Mouse (Mus musculus) neural tube, embryonic 11.5 days (tissue): ENCODE results near the gene Zfp275. TPM values are rescaled to one million over a fixed set of nuclear protein-coding genes. Genes with fewer than 3 reads are reported as not detected.
"Not testable (repeated sequence)": the region's sequence is repeated elsewhere in the genome, so short reads cannot be mapped to it uniquely, and the experiment has no call there.

Source experiments
- ATAC-seq: fragments of 200-750 bp; cut with Nextera tagmentation; 2 replicates; pipeline ENCODE4 v1.8.0; 2017; ENCODE audit warnings: moderate number of reproducible peaks, mild to moderate bottlenecking, moderate TSS enrichment, moderate library complexity; ENCODE audit not compliant: insufficient read depth, low FRiP score, low TSS enrichment
- DNase-seq: peaks from one replicate; pipeline ENCODE4 v3.0.0-alpha.2; 2015; ENCODE audit warnings: low spot score
- H3K27ac ChIP-seq: fragments of 300-500 bp; sonication (generic); 2 replicates; pipeline ENCODE4 v1.5.1; 2014; ENCODE audit warnings: low read depth, mild to moderate bottlenecking, low read length
- H3K27me3 ChIP-seq: fragments of 300-500 bp; sonication (generic); 2 replicates; pipeline ENCODE4 v1.6.1; 2014; ENCODE audit warnings: mild to moderate bottlenecking, low read length, mixed read lengths; ENCODE audit not compliant: control insufficient read depth, insufficient read depth
- H3K36me3 ChIP-seq: fragments of 300-500 bp; sonication (generic); 2 replicates; pipeline ENCODE4 v1.6.1; 2014; ENCODE audit warnings: mild to moderate bottlenecking, low read length, moderate library complexity, mixed read lengths; ENCODE audit not compliant: control insufficient read depth, insufficient read depth
- H3K4me1 ChIP-seq: fragments of 300-500 bp; sonication (generic); 2 replicates; pipeline ENCODE4 v1.6.1; 2014; ENCODE audit warnings: low read length, mixed read lengths; ENCODE audit not compliant: control insufficient read depth, insufficient read depth
- H3K4me2 ChIP-seq: fragments of 300-500 bp; sonication (generic); 2 replicates; pipeline ENCODE4 v1.6.1; 2014; ENCODE audit warnings: low read depth, mild to moderate bottlenecking, moderate library complexity
- H3K4me3 ChIP-seq: fragments of 300-500 bp; sonication (generic); 2 replicates; pipeline ENCODE4 v1.5.1; 2014; ENCODE audit warnings: low read depth, low read length
- H3K9ac ChIP-seq: fragments of 300-500 bp; sonication (generic); 2 replicates; pipeline ENCODE4 v1.6.1; 2014; ENCODE audit warnings: mild to moderate bottlenecking, low read length
- H3K9me3 ChIP-seq: fragments of 300-500 bp; sonication (generic); 2 replicates; pipeline ENCODE4 v1.6.1; 2016; ENCODE audit warnings: low read length; ENCODE audit not compliant: control insufficient read depth
- WGBS: fragments of 180-500 bp; shearing (Covaris S2); extraction: QIAGEN DNeasy Blood & Tissue Kit; methylation state at CpG from one replicate; pipeline ENCODE4 v1.1.7; 2014; 5-methylcytosine and 5-hydroxymethylcytosine counted together
- polyA plus RNA-seq: library from polyadenylated mRNA; unstranded; fragments of >200 nt; fragmentation: Nextera tagmentation; extraction: Ambion mirVana; gene quantifications from 2 replicates; pipeline ENCODE4 v1.2.1, GENCODE M21; 2014

Zfp275 gene
- polyA plus RNA-seq, 1 experiment from 2014 or later: 18.1 TPM

DNA sequence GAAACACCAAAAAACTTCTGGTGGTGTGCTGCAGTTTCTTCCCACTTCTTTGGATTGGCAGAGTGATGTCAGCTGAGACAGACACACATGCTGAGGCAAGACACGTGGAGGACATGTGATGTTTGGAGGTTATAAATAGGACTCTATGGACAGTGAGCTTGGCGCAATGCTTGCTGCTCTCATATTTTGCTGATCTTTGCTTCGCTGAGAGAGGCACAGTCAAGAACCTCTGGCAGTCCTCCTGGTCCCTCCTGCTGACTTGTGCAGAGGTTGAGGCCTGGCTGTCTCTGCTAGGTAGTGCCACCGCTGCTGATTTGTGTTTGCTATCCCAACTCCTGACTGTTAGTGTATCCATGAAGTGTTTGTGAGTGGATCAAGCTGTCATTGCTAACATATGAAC, 49.1 kb downstream of the Zfp275 start:
- Histone ChIP-seq H3K9me3 (no peaks in the 10 kb centered on the region), H3K9ac (no peak overlapping the region), H3K4me3 (no peak overlapping the region), H3K4me2 (no peak overlapping the region), H3K27ac (no peak overlapping the region), H3K27me3 (no peaks in the 10 kb centered on the region), H3K4me1 (no peaks in the 10 kb centered on the region), H3K36me3 (no peaks in the 10 kb centered on the region)
- no peak for DNase-seq
- 91% methylated on average over 4 of the region's 4 CpGs for WGBS
- ATAC-seq: no peak

DNA sequence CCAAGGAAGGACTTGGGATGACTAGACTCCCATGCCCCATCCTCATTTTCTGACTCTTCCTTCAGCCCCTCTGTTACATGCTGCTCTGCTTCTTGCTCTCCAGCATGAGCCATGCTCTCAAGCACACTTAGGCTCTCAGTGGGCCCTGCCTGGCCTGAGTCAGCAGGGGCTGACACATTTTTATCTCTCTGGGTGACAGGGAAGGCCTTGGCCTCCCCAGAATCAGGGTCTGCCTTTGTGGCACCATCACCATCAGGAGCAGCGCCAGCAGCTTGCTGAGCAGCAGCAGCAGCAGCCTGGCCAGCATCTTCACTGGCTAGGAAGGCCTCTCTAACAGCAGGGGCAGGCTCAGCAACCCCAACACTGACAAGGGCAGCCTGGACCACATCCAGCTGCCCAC, 54.0 kb downstream of the Zfp275 start:
- ATAC-seq: no peak
- no peak for DNase-seq
- Histone ChIP-seq H3K9ac (no peak overlapping the region), H3K27ac (no peak overlapping the region), H3K36me3 (no peaks in the 10 kb centered on the region), H3K27me3 (no peaks in the 10 kb centered on the region), H3K9me3 (no peaks in the 10 kb centered on the region), H3K4me3 (no peak overlapping the region), H3K4me2 (no peak overlapping the region), H3K4me1 (no peaks in the 10 kb centered on the region)
- 80% methylated on average over 1 of the region's 1 CpGs for WGBS

DNA sequence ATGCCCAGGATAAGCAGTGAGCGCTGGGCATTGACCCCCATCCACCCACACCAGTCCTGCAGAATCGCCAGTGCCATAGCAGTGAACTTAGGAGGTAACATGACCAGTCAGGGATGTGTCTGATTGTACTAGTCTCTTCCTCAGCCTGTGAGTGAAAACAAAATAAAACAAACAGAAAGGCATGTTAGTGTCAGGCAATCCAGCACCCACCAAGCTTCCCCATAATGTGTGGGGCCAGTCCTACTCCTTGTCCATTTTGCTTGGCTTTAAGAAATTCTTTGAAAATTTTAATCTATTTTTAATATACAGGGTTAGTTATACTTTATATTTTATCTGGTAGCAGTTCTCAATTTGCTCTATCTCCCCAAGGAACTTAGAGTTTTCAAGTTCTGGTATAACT, 56.2 kb downstream of the Zfp275 start, which contains the start of gene Gm18336:
Gene Gm18336, minus strand, starts transcription at position 101 of the 400 bp plus-strand sequence.
- H3K27me3 ChIP-seq: not testable (repeated sequence)

GRCm38 (mm10) chrX:73400951-73401350, 58.5 kb downstream of the Zfp275 start:
- Histone ChIP-seq H3K4me1 (no peaks in the 10 kb centered on the region), H3K9me3 (no peaks in the 10 kb centered on the region), H3K9ac (no peak overlapping the region), H3K36me3 (no peaks in the 10 kb centered on the region), H3K27me3 (no peaks in the 10 kb centered on the region), H3K4me3 (no peak overlapping the region), H3K4me2 (no peak overlapping the region), H3K27ac (no peak overlapping the region)
- DNase-seq (no peak), ATAC-seq (no peak)
- WGBS: 87% methylated on average over 20 of the region's 20 CpGs

More for the DNA sequence above, 56.2 kb downstream of the Zfp275 start, which contains the start of gene Gm18336:
- WGBS: 81% methylated on average over 2 of the region's 2 CpGs
- not testable (repeated sequence) for H3K36me3 ChIP-seq, H3K4me3 ChIP-seq, DNase-seq, H3K4me2 ChIP-seq, H3K27ac ChIP-seq, H3K9ac ChIP-seq, ATAC-seq, H3K9me3 ChIP-seq, H3K4me1 ChIP-seq

GRCm38 (mm10) chrX:73401616-73402015, 59.2 kb downstream of the Zfp275 start:
- no peak overlapping the region for H3K9ac ChIP-seq
- no peak overlapping the region for H3K27ac ChIP-seq
- H3K36me3 ChIP-seq: no peaks in the 10 kb centered on the region
- H3K9me3 ChIP-seq: no peaks in the 10 kb centered on the region
- no peaks in the 10 kb centered on the region for H3K4me1 ChIP-seq
- ATAC-seq (no peak), DNase-seq (no peak)
- H3K4me3 ChIP-seq: no peak overlapping the region
- 93% methylated on average over 12 of the region's 12 CpGs for WGBS
- H3K27me3 ChIP-seq: no peaks in the 10 kb centered on the region
- no peak overlapping the region for H3K4me2 ChIP-seq

Other genes with a start within 250 kb of the Zfp275 start
- gene Xlr3a, start 245.5 kb upstream of the Zfp275 start, polyA plus RNA-seq: 3.3 and 4.1 TPM in 2 replicates
- not detected in 2 replicates for gene Gm14685, start 225.6 kb upstream of the Zfp275 start, polyA plus RNA-seq
- gene Xlr5b, start 193.8 kb upstream of the Zfp275 start, polyA plus RNA-seq: not detected in 2 replicates
- not detected in 2 replicates for gene DXBay18, start 193.2 kb upstream of the Zfp275 start, polyA plus RNA-seq
- gene Spin2d, start 165.6 kb upstream of the Zfp275 start, polyA plus RNA-seq: not detected in 2 replicates
- 16.6 and 18.2 TPM in 2 replicates for gene Xlr3b, start 150.4 kb upstream of the Zfp275 start, polyA plus RNA-seq
- 0.38 and 0.64 TPM in 2 replicates for gene Xlr4b, start 128.3 kb upstream of the Zfp275 start, polyA plus RNA-seq
- gene F8a, start 114.3 kb upstream of the Zfp275 start, polyA plus RNA-seq: 16.9 and 19.0 TPM in 2 replicates
- 0.19 and 0.93 TPM in 2 replicates for gene Xlr4c, start 99.5 kb upstream of the Zfp275 start, polyA plus RNA-seq
- 0.17 and 0.37 TPM in 2 replicates for gene Xlr3c, start 77.2 kb upstream of the Zfp275 start, polyA plus RNA-seq
- gene Xlr5a, start 49.6 kb upstream of the Zfp275 start, polyA plus RNA-seq: not detected in 2 replicates
- gene Xlr5c, start 49.6 kb upstream of the Zfp275 start, polyA plus RNA-seq: not detected in 2 replicates
- not detected in 2 replicates for gene Gm45015, start 5.8 kb upstream of the Zfp275 start, polyA plus RNA-seq
- not detected in 2 replicates for gene Gm18336, start 56.1 kb downstream of the Zfp275 start, polyA plus RNA-seq
- not detected in 2 replicates for gene Zfp92, start 68.5 kb downstream of the Zfp275 start, polyA plus RNA-seq
- gene Trex2, start 92.7 kb downstream of the Zfp275 start, polyA plus RNA-seq: not detected in 2 replicates
- 76.1 and 81.4 TPM in 2 replicates for gene Haus7, start 116.4 kb downstream of the Zfp275 start, polyA plus RNA-seq
- gene Bgn, start 141.0 kb downstream of the Zfp275 start, polyA plus RNA-seq: 25.6 and 30.3 TPM in 2 replicates
- 0.43 and 0.52 TPM in 2 replicates for gene Atp2b3, start 160.5 kb downstream of the Zfp275 start, polyA plus RNA-seq